Mouse (Mus musculus) midbrain, postnatal 0 days (tissue): ENCODE measurements around the gene Cpne2. TPM values are rescaled to one million over a fixed set of nuclear protein-coding genes. Genes with fewer than 3 reads are reported as not detected.

Experiments used
- ATAC-seq: fragments of 200-750 bp; cut with Nextera tagmentation; 2 replicates; pipeline ENCODE4 v1.8.0; 2017; ENCODE audit warnings: moderate number of reproducible peaks, mild to moderate bottlenecking, moderate TSS enrichment, moderate library complexity; ENCODE audit not compliant: low FRiP score
- DNase-seq: peaks from one replicate; pipeline ENCODE4 v3.0.0-alpha.2; 2015; ENCODE audit warnings: low spot score
- H3K27ac ChIP-seq: fragments of 300-500 bp; sonication (generic); 2 replicates; pipeline ENCODE4 v1.5.1; 2014; ENCODE audit warnings: low read depth, mild to moderate bottlenecking, low read length, mixed read lengths
- H3K27me3 ChIP-seq: fragments of 300-500 bp; sonication (generic); 2 replicates; pipeline ENCODE4 v1.6.1; 2014; ENCODE audit warnings: low read length, control low read depth, mixed read lengths; ENCODE audit not compliant: insufficient read depth
- H3K36me3 ChIP-seq: fragments of 300-500 bp; sonication (generic); 2 replicates; pipeline ENCODE4 v1.6.1; 2014; ENCODE audit warnings: low read length, control low read depth, mixed read lengths; ENCODE audit not compliant: insufficient read depth
- H3K4me1 ChIP-seq: fragments of 300-500 bp; sonication (generic); 2 replicates; pipeline ENCODE4 v1.6.1; 2014; ENCODE audit warnings: mild to moderate bottlenecking, control low read depth, antibody characterized with exemption, low read length, mixed read lengths; ENCODE audit not compliant: insufficient read depth
- H3K4me2 ChIP-seq: fragments of 300-500 bp; sonication (generic); 2 replicates; pipeline ENCODE4 v1.6.1; 2014; ENCODE audit warnings: low read depth, mild to moderate bottlenecking, low read length, mixed read lengths; ENCODE audit not compliant: poor library complexity, severe bottlenecking
- H3K4me3 ChIP-seq: fragments of 300-500 bp; sonication (generic); 2 replicates; pipeline ENCODE4 v1.5.1; 2014; ENCODE audit warnings: low read depth, mild to moderate bottlenecking, low read length, moderate library complexity
- H3K9ac ChIP-seq: fragments of 300-500 bp; sonication (generic); replicated peaks from 2 replicates; pipeline ENCODE4 v1.6.1; 2014; ENCODE audit warnings: mild to moderate bottlenecking, low read length, moderate library complexity, mixed read lengths; ENCODE audit not compliant: poor library complexity, severe bottlenecking
- H3K9me3 ChIP-seq: fragments of 300-500 bp; sonication (generic); 2 replicates; pipeline ENCODE4 v1.6.1; 2016; ENCODE audit warnings: low read length, control low read depth
- CTCF ChIP-seq: IDR thresholded peaks from 2 replicates; pipeline ENCODE4 v1.5.1; 2016; ENCODE audit warnings: antibody characterized with exemption, mild to moderate bottlenecking
- WGBS: fragments of 180-500 bp; shearing (Covaris S2); extraction: QIAGEN DNeasy Blood & Tissue Kit; methylation state at CpG from one replicate; pipeline ENCODE4 v1.1.7; 2014; 5-methylcytosine and 5-hydroxymethylcytosine counted together
- microRNA-seq: library from miRNA; unstranded; fragments of <30 nt; microRNA quantifications from one replicate; pipeline ENCODE4, GENCODE M21; 2016; ENCODE audit warnings: borderline number of aligned reads
- polyA plus RNA-seq: library from polyadenylated mRNA; unstranded; fragments of >200 nt; fragmentation: Nextera tagmentation; extraction: Ambion mirVana; gene quantifications from 2 replicates; pipeline ENCODE4 v1.2.1, GENCODE M21; 2015
- total RNA-seq: library from RNA; depleted of rRNA; stranded (reverse); fragments of >200 nt; gene quantifications from 2 replicates; pipeline ENCODE4 v1.2.3, GENCODE M21; 2014; rRNA removed

Gene Cpne2
- total and polyA plus RNA-seq, 2 experiments from 2014 or later, result 43.3 to 46.3 TPM

- Histone ChIP-seq H3K36me3 (no peaks in the 10 kb centered on the region), H3K27me3 (no peaks in the 10 kb centered on the region)
- ATAC-seq, result no peak
Observed at GRCm38 (mm10) chr8:94602471-94603131, 69.8 kb downstream of the Cpne2 start.

GRCm38 (mm10) chr8:94604030-94604429, 71.2 kb downstream of the Cpne2 start:
- Histone ChIP-seq H3K9ac (no peak overlapping the region), H3K36me3 (no peaks in the 10 kb centered on the region), H3K9me3 (no peaks in the 10 kb centered on the region), H3K27ac (no peak overlapping the region), H3K4me2 (no peak overlapping the region), H3K4me3 (no peak overlapping the region), H3K27me3 (no peaks in the 10 kb centered on the region), H3K4me1 (peaks cover 11% of the 10 kb centered on the region)
- DNase-seq (no peak), ATAC-seq (no peak)
- 76% methylated on average over 2 of the region's 2 CpGs for WGBS
- no peak for TF ChIP-seq CTCF

More at GRCm38 (mm10) chr8:94602471-94603131, 69.8 kb downstream of the Cpne2 start:
- Histone ChIP-seq H3K4me2 (peak overlapping the region; percentile 87), H3K27ac (peak overlapping the region; percentile 95), H3K4me3 (peak overlapping the region; percentile 71), H3K9me3 (no peaks in the 10 kb centered on the region), H3K4me1 (peaks cover 11% of the 10 kb centered on the region), H3K9ac (peak overlapping the region; percentile 98)
- no peak for TF ChIP-seq CTCF
- under 1% methylated on average over 31 of the region's 31 CpGs for WGBS
- no peak for DNase-seq

GRCm38 (mm10) chr8:94607064-94607463, 74.3 kb downstream of the Cpne2 start:
- no peak overlapping the region for H3K4me2 ChIP-seq
- no peak overlapping the region for H3K9ac ChIP-seq
- no peak overlapping the region for H3K4me3 ChIP-seq
- H3K36me3 ChIP-seq, result no peaks in the 10 kb centered on the region
- no peaks in the 10 kb centered on the region for H3K9me3 ChIP-seq
- no peak for ATAC-seq
- H3K27ac ChIP-seq, result no peak overlapping the region
- peaks cover 6% of the 10 kb centered on the region; the same call in 1 of the 2 replicates for H3K4me1 ChIP-seq
- peak; percentile 30; the same call in 1 of the 2 replicates for TF ChIP-seq CTCF
- no peaks in the 10 kb centered on the region for H3K27me3 ChIP-seq
- DNase-seq, result no peak
- 93% methylated on average over 5 of the region's 5 CpGs for WGBS

Small RNA genes within 50 kb of the gene (microRNA-seq; reads per million reads assigned to microRNA genes)
- gene Mir7072, result not detected

Other genes starting within 250 kb of the Cpne2 start
- not detected in 2 replicates for gene Slc12a3, start 203.8 kb upstream of the Cpne2 start, total RNA-seq
- gene Slc12a3, start 203.8 kb upstream of the Cpne2 start, polyA plus RNA-seq, result 0.05 and 0.17 TPM in 2 replicates
- gene Herpud1, start 146.6 kb upstream of the Cpne2 start, total RNA-seq, result 86.1 and 87.1 TPM in 2 replicates
- 71.0 and 80.4 TPM in 2 replicates for gene Herpud1, start 146.6 kb upstream of the Cpne2 start, polyA plus RNA-seq
- gene Nlrc5, start 98.6 kb upstream of the Cpne2 start, total RNA-seq, result 0.22 and 1.7 TPM in 2 replicates
- 0.56 and 0.63 TPM in 2 replicates for gene Nlrc5, start 98.6 kb upstream of the Cpne2 start, polyA plus RNA-seq
- gene Rspry1, start 68.9 kb downstream of the Cpne2 start, total RNA-seq, result 42.7 and 53.2 TPM in 2 replicates
- gene Rspry1, start 68.9 kb downstream of the Cpne2 start, polyA plus RNA-seq, result 35.5 and 35.9 TPM in 2 replicates
- 29.2 and 36.3 TPM in 2 replicates for gene Fam192a, start 69.0 kb downstream of the Cpne2 start, total RNA-seq
- gene Fam192a, start 69.0 kb downstream of the Cpne2 start, polyA plus RNA-seq, result 59.6 and 62.2 TPM in 2 replicates
- 146 and 246 TPM in 2 replicates for gene Arl2bp, start 133.6 kb downstream of the Cpne2 start, total RNA-seq
- gene Arl2bp, start 133.6 kb downstream of the Cpne2 start, polyA plus RNA-seq, result 180 and 187 TPM in 2 replicates
- 8.4 and 9.8 TPM in 2 replicates for gene Pllp, start 163.3 kb downstream of the Cpne2 start, total RNA-seq
- 8.6 and 10.5 TPM in 2 replicates for gene Pllp, start 163.3 kb downstream of the Cpne2 start, polyA plus RNA-seq
- gene Ccl22, start 212.6 kb downstream of the Cpne2 start, total RNA-seq, result not detected in 2 replicates
- gene Ccl22, start 212.6 kb downstream of the Cpne2 start, polyA plus RNA-seq, result not detected in 2 replicates
- gene Cx3cl1, start 239.0 kb downstream of the Cpne2 start, total RNA-seq, result 82.0 and 111 TPM in 2 replicates
- 105 and 110 TPM in 2 replicates for gene Cx3cl1, start 239.0 kb downstream of the Cpne2 start, polyA plus RNA-seq